ENCODE assay signal across 32 mouse cellular contexts in genomic region chr4:92265878-92266277, GRCm38 (mm10).
"Had no signal": no experiment of that assay in that cellular context is flagged by ENCODE, and none has a peak within 500 bp of the region (broad histone marks: within the 10 kb centered on the region; RNA-seq: fewer than 3 reads in every experiment).

No protein-coding gene starts in this region.

- H3K4me2 ChIP-seq: limb, embryonic 12.5 days; limb, embryonic 13.5 days; limb, embryonic 15.5 days; liver, embryonic 11.5 days; liver, embryonic 12.5 days; liver, embryonic 13.5 days; liver, embryonic 15.5 days; lung, embryonic 14.5 days; lung, embryonic 15.5 days; midbrain, embryonic 11.5 days; midbrain, embryonic 12.5 days; midbrain, embryonic 13.5 days; midbrain, embryonic 15.5 days; neural tube, embryonic 12.5 days had no signal

- H3K36me3 ChIP-seq: limb, embryonic 10.5 days; limb, embryonic 12.5 days; limb, embryonic 13.5 days; limb, embryonic 15.5 days; liver, embryonic 12.5 days; liver, embryonic 13.5 days; liver, embryonic 15.5 days; lung, embryonic 15.5 days; midbrain, embryonic 10.5 days; midbrain, embryonic 12.5 days; midbrain, embryonic 13.5 days; midbrain, embryonic 15.5 days; neural tube, embryonic 12.5 days had no signal

- H3K27me3 ChIP-seq: limb, embryonic 12.5 days; limb, embryonic 13.5 days; limb, embryonic 15.5 days; liver, embryonic 12.5 days; liver, embryonic 13.5 days; liver, embryonic 15.5 days; lung, embryonic 15.5 days; megakaryocyte, embryonic 14.5 days; midbrain, embryonic 12.5 days; midbrain, embryonic 13.5 days; midbrain, embryonic 15.5 days; neural tube, embryonic 12.5 days had no signal

- DNase-seq: left cerebral cortex, postnatal 4 days; liver; liver, embryonic 13.5 days; liver, postnatal 0 days; lung, adult 18-20 months; lung, adult 2 months; lung, embryonic 14.5 days; lung, postnatal 10 days; lung, postnatal 14 days; lung, postnatal 36 days; lung, postnatal 4 days; midbrain, embryonic 14.5 days had no signal

- H3K9me3 ChIP-seq: limb, embryonic 10.5 days; limb, embryonic 12.5 days; limb, embryonic 13.5 days; limb, embryonic 15.5 days; liver, embryonic 12.5 days; liver, embryonic 13.5 days; liver, embryonic 15.5 days; lung, embryonic 15.5 days; megakaryocyte, embryonic 14.5 days; midbrain, embryonic 10.5 days; midbrain, embryonic 12.5 days; midbrain, embryonic 13.5 days; midbrain, embryonic 15.5 days; neural tube, embryonic 12.5 days had no signal

- H3K4me3 ChIP-seq: limb, embryonic 10.5 days; limb, embryonic 12.5 days; limb, embryonic 13.5 days; limb, embryonic 15.5 days; liver, embryonic 12.5 days; liver, embryonic 13.5 days; liver, embryonic 15.5 days; lung, embryonic 15.5 days; megakaryocyte, embryonic 14.5 days; midbrain, embryonic 10.5 days; midbrain, embryonic 12.5 days; midbrain, embryonic 13.5 days; midbrain, embryonic 15.5 days; myocyte; neural tube, embryonic 12.5 days had no signal

- H3K4me1 ChIP-seq: limb, embryonic 10.5 days; limb, embryonic 12.5 days; limb, embryonic 13.5 days; limb, embryonic 15.5 days; liver, embryonic 12.5 days; liver, embryonic 13.5 days; liver, embryonic 15.5 days; lung, embryonic 15.5 days; megakaryocyte, embryonic 14.5 days; midbrain, embryonic 10.5 days; midbrain, embryonic 12.5 days; midbrain, embryonic 13.5 days; midbrain, embryonic 15.5 days; neural tube, embryonic 12.5 days had no signal

- ATAC-seq: liver, embryonic 12.5 days; liver, postnatal 0 days; lung, postnatal 0 days; midbrain, embryonic 13.5 days; midbrain, embryonic 15.5 days; midbrain, embryonic 16.5 days had no signal

- H3K27ac ChIP-seq: limb, embryonic 10.5 days; limb, embryonic 12.5 days; limb, embryonic 13.5 days; limb, embryonic 15.5 days; liver, embryonic 12.5 days; liver, embryonic 13.5 days; liver, embryonic 14.5 days; liver, embryonic 15.5 days; lung, embryonic 15.5 days; macrophage; midbrain, embryonic 10.5 days; midbrain, embryonic 12.5 days; midbrain, embryonic 13.5 days; midbrain, embryonic 15.5 days; neural tube, embryonic 12.5 days had no signal

- H3K9ac ChIP-seq: limb, embryonic 12.5 days; limb, embryonic 13.5 days; limb, embryonic 15.5 days; liver, embryonic 12.5 days; liver, embryonic 13.5 days; liver, embryonic 14.5 days; liver, embryonic 15.5 days; liver, postnatal 0 days; lung, embryonic 14.5 days; lung, embryonic 15.5 days; midbrain, embryonic 12.5 days; midbrain, embryonic 13.5 days; midbrain, embryonic 15.5 days; neural tube, embryonic 12.5 days had no signal
